ENCODE assay signal across 24 mouse cellular contexts in the genomic region with DNA sequence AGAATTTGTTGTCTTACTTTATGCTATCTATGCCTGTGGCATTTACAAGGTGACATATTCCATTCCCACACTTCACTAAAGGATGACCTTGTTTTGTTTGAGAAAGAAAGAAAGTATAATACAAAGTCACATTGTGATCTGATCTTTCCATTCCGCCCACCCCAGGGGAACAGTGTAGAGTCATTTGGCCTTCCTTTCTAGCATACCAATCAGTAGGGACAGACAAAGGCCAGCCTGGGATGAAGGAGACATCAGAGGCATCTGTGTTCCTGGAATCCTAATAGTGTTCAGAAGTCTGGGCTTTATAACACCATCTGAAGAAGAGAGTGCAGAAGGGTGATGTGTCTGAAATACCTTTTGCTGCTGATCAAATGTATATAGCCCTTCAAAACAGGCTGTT.
"Had no signal": no experiment of that assay in that cellular context is flagged by ENCODE, and none has a peak within 500 bp of the region (broad histone marks: within the 10 kb centered on the region; RNA-seq: fewer than 3 reads in every experiment).

No protein-coding gene starts in this region.

- H3K27me3 ChIP-seq: heart, embryonic 12.5 days; hindbrain, embryonic 13.5 days; hindbrain, embryonic 15.5 days; kidney, embryonic 15.5 days; limb, embryonic 13.5 days; limb, embryonic 15.5 days had no signal

- ATAC-seq: hindbrain, postnatal 0 days; intestine, embryonic 16.5 days had no signal

- H3K9me3 ChIP-seq: heart, embryonic 10.5 days; heart, embryonic 12.5 days; hindbrain, embryonic 13.5 days; hindbrain, embryonic 15.5 days; kidney, embryonic 15.5 days; limb, embryonic 13.5 days; limb, embryonic 15.5 days had no signal

- DNase-seq: gastrocnemius, adult 2 months; gastrocnemius, postnatal 10 days; gastrocnemius, postnatal 25 days; heart, adult 18-20 months; heart, postnatal 10 days; heart, postnatal 36 days; kidney, adult 11 months; kidney, adult 2 months; kidney, adult 9 months; kidney, postnatal 14 days; kidney, postnatal 36 days; layer of hippocampus, adult 9-11 months; layer of hippocampus, postnatal 36 days; left cerebral cortex, postnatal 4 days had no signal

- H3K36me3 ChIP-seq: heart, embryonic 10.5 days; heart, embryonic 12.5 days; hindbrain, embryonic 13.5 days; hindbrain, embryonic 15.5 days; limb, embryonic 13.5 days; limb, embryonic 15.5 days had no signal

- H3K4me3 ChIP-seq: gastrocnemius, adult 2 months; heart, embryonic 10.5 days; heart, embryonic 12.5 days; hindbrain, embryonic 13.5 days; hindbrain, embryonic 15.5 days; kidney, embryonic 15.5 days; limb, embryonic 13.5 days; limb, embryonic 15.5 days had no signal

- H3K27ac ChIP-seq: gastrocnemius, adult 2 months; heart, embryonic 10.5 days; hindbrain, embryonic 13.5 days; hindbrain, embryonic 15.5 days; hindbrain, postnatal 0 days; kidney, embryonic 15.5 days; kidney, postnatal 0 days; limb, embryonic 13.5 days; limb, embryonic 15.5 days had no signal

- H3K4me1 ChIP-seq: hindbrain, embryonic 13.5 days; hindbrain, embryonic 15.5 days; kidney, embryonic 15.5 days; limb, embryonic 13.5 days; limb, embryonic 15.5 days had no signal

- H3K4me2 ChIP-seq: heart, embryonic 12.5 days; hindbrain, embryonic 13.5 days; hindbrain, embryonic 15.5 days; kidney, embryonic 15.5 days; limb, embryonic 13.5 days; limb, embryonic 15.5 days had no signal

- H3K9ac ChIP-seq: heart, embryonic 12.5 days; hindbrain, embryonic 13.5 days; hindbrain, embryonic 15.5 days; kidney, embryonic 15.5 days; limb, embryonic 13.5 days; limb, embryonic 15.5 days had no signal
